Mouse (Mus musculus) C3H10T1/2 (cell line): ENCODE measurements around the gene Lpcat1. TPM values are rescaled to one million over a fixed set of nuclear protein-coding genes. Genes with fewer than 3 reads are reported as not detected.

Experiments
- polyA plus RNA-seq, 2 experiments: library from polyadenylated mRNA; unstranded; fragments of >200 nt; fragmentation: generic; extraction: Trizol; gene quantifications; one replicate each; pipeline ENCODE4 v1.2.1; 2012; ENCODE audit warnings: missing spikeins in 2 of 2

Lpcat1 gene
- 10 to 100 TPM in 1 of 2 experiments, 1 to 10 TPM in 1; 9.9 to 17.4 TPM for polyA plus RNA-seq

GRCm38 (mm10) chr13:73467034-73467420 is at the start of gene Lpcat1:
Gene Lpcat1 (plus strand): TSS chr13:73467197.

GRCm38 (mm10) chr13:73536403-73536821 is 69.4 kb downstream of the Lpcat1 start, which contains the start of gene Slc6a3:
Gene Slc6a3 (plus strand): TSS chr13:73536747.

Other genes with a start within 250 kb of the Lpcat1 start
- gene Irx4, start 206.7 kb upstream of the Lpcat1 start, polyA plus RNA-seq, result not detected
- 10 to 100 TPM; 43.7 to 59.2 TPM for gene Mrpl36, start 138.7 kb upstream of the Lpcat1 start, polyA plus RNA-seq
- gene Ndufs6, start 138.7 kb upstream of the Lpcat1 start, polyA plus RNA-seq, result 100 to 1,000 TPM; 238 to 290 TPM
- not detected for gene Slc6a3, start 69.5 kb downstream of the Lpcat1 start, polyA plus RNA-seq
- 100 to 1,000 TPM; 115 to 134 TPM for gene Clptm1l, start 136.8 kb downstream of the Lpcat1 start, polyA plus RNA-seq
- under 1 TPM in 1 of 2 experiments, not detected in 1; 0.05 TPM for gene Tert, start 159.7 kb downstream of the Lpcat1 start, polyA plus RNA-seq
- not detected for gene Slc6a18, start 210.8 kb downstream of the Lpcat1 start, polyA plus RNA-seq
- gene Slc6a19, start 237.7 kb downstream of the Lpcat1 start, polyA plus RNA-seq, result under 1 TPM; 0.01 to 0.05 TPM